Mouse (Mus musculus) mouse embryonic stem cell (cell line): Measurements from ENCODE around the gene Sh2b2.
"Not testable (repeated sequence)": the region's sequence is repeated elsewhere in the genome, so short reads cannot be mapped to it uniquely, and the experiment has no call there.

Experiments
- in situ Hi-C, 2 experiments: fragments of 300-500 bp; cut with MboI; formaldehyde crosslinking; loops; 1 replicate in 1 of 2; 3 replicates in 1 of 2; pipeline ENCODE4 v1.14.3; 2019 to 2020; ENCODE audit warnings: low sequenced_read_pairs in 2 of 2, low pct_unique_long_range_greater_than_20kb in 1 of 2, mixed read lengths in 1 of 2; ENCODE audit not compliant: unreplicated experiment in 1 of 2

Gene Sh2b2

DNA sequence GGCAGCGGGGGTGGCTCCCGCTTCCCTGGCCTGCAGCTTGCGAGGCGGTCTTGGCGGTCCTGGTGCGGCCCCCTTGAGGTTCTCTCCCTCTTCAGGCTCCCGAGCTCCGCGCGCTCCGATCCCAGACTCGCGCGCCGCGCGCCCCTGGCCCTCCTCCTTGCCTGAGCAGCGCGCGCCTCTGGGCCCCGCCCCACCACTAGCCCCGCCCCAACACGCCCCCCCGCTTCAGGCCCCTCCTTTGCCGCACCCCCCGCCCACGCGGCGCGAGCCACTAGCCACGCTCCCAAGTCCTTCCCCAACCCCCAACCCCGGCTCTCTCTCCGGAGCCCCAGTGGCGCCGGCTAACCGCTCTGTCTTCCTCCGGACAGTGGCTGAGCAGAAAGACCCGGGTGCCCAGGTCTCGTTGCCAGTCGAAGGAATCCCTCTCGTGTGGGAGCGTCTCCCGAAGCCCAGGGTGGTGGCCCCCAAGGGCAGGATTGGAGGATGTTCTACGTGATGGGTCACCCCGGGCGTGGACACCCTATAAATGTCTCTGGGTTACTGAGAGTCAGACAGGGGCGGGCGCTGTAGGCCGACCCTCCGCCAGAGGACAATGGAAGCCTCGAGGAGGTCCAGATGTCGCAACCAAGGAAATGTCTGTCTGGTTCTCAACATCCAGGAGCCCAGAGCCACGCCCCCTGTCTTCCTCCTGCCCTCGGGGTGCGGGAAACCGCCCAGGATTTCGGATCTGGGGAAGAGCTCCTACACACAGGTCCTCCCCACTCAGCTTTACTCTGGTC lies 1.4 kb downstream of the Sh2b2 start:
- in situ Hi-C loops: loop anchor here in 1 of 2 experiments (10.0 kb wide), 1 partner anchor 50 kb away; the partner anchor contains the start of gene Prkrip1

DNA sequence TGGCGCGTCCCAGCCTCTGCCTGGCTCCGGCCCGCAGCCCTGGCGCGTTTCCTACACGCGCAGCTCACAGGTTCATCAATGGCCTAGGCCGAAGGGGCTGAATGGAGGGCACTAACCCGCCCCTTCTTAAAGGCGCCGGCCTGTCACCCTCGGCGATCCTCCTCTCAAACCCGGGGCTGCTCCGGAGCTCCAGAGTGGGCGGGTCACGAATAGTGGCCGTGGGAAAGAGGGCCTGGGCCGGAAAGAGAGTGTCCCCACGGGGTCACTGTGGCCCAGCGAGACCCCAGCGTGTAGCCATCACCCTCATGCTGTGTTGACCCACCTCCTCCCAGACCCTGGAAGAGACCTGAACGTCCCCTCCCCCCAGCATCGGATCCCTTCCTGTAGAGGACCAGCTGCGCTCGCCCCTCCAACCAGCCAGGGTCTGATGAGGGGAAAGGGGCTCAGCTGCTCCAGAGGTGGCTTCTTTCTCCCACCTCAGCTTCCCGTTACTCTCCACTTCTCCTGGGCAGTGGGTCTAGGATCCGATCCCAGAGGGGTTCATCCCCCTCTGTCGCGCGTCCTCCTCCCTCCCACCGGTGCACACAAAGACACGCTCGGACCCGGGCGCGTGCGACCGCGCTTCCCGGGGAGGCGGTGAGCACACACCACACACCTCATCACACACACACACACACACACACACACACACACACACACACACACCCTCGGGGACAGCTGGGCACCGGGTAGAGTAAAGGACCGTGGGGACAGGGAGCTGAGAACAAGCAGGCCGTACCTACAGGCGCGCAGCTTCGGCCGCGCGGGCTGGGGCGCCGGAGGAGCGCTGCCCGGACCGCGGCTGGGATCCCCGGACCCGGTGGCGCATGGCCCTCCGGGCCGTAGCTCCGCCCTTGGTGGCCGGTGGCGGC lies 2.2 kb downstream of the Sh2b2 start:
- in situ Hi-C loops: loop anchor here in 1 of 2 experiments (10.0 kb wide), 1 partner anchor 49 kb away; the partner anchor contains the start of gene Prkrip1

DNA sequence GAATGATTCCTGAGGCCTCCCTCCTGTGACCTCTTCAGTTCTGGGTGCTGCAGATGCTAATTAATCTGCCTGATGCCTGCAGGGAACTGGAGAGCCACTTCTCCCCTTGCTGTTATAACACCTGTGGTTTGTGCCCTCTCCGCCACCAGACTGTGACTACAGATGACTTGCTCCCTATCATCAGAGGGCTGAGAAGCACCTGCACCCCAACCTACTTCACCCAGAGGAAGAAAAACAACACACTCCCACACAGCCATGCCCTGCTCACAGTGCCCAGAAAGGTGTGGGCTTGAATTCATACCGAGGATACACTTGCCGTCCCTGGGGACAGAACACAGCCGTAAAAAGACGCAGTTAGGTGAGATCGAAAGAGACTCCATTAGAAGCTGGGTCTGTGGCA lies 5.2 kb downstream of the Sh2b2 start:
- in situ Hi-C loops: loop anchor here in 1 of 2 experiments (10.0 kb wide), 1 partner anchor 46 kb away; the partner anchor contains the start of gene Prkrip1

DNA sequence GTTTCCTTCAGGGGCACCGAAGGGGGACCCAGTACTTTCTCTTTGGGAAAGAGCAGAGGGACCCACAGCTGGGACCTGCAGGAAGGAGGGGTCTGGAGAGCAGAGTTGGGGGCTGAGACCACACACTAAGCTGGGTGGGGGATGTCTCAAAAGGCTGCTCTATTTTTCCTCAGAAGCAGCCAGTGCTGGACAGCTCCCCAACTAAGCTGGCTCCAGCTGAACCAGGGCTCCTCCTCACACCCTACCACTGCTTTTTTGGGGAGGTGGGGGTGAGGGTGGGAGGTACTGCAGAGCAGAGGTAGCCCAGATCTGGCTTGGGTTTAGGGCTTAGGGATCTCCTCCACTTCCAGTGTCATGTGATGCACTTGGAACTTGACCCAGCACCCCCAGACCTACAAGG lies 6.0 kb downstream of the Sh2b2 start:
- in situ Hi-C loops: loop anchor here in 1 of 2 experiments (10.0 kb wide), 1 partner anchor 46 kb away; the partner anchor contains the start of gene Prkrip1

DNA sequence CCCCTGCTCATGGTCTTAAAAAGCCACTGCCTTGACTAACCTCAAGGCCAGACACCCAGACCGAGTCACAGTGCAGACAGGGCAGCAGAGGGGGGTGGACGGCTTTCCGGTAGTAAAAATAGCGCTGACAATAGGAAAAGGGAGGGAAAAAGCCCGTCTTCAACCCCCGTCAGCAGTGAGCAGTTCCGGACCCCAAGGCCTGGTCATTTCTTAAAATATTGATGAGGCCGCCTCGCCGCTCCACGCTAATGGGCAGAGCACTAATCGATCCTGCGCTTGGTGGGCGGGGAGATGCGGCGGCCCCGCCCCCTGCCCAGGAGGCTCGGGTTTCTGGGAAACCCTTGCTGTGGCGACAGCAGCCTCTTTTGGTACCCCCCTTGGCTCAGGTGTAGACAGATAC lies 8.7 kb downstream of the Sh2b2 start:
- in situ Hi-C loops: no loop called here

DNA sequence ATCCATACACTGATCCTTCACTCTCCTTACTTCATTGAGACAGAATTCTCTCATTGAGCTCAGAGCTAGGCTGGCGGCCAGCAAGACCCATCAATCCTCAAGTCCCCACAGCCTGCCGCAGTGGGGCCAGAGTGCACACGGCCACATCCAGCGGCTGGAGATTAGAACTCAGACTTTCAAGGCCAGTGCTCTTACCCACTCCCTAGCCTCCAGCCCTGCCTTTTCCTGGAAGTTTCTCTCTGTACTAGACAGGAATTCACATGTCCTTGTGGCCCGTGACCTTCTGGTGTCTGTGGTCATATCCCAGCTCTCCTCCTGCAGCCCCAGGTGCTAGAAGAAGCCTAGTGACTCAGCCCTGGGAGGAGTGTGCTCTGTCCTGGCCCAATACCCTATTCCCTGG lies 9.7 kb downstream of the Sh2b2 start:
- in situ Hi-C loops: no loop called here

DNA sequence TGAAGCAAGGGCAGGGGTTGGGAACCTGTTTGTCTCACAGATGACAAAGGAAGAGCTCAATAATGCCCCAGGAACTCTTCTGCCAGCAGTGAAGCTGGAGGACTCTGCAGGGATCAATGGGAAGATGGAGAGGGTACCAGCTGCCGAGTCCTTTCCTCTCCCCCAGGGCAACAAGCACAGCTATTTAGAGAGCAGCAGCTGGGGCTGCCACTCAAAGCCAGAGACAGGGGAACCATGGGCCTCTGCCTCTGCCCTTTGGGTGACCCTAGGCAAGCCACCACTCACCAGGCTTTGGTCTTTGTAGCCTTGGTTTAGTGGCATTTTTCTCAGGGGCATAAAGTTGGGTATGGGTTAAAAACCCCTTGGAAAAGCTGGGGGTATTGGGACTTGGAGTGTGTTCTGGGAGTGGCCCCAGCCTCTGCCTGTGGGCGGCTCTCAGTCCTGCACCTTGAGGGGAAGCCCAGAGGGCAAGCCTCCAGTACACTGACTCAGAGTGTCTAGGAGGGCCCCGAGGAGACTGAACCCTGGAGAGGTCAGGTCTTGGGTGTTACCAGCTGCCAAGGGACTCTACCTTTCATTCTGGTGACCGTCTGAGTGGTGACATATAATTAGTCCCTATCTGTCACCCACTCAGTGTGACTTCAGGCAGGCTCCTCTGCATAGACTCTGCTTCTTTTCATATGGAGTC lies 15.9 kb downstream of the Sh2b2 start:
- in situ Hi-C loops: no loop called here

DNA sequence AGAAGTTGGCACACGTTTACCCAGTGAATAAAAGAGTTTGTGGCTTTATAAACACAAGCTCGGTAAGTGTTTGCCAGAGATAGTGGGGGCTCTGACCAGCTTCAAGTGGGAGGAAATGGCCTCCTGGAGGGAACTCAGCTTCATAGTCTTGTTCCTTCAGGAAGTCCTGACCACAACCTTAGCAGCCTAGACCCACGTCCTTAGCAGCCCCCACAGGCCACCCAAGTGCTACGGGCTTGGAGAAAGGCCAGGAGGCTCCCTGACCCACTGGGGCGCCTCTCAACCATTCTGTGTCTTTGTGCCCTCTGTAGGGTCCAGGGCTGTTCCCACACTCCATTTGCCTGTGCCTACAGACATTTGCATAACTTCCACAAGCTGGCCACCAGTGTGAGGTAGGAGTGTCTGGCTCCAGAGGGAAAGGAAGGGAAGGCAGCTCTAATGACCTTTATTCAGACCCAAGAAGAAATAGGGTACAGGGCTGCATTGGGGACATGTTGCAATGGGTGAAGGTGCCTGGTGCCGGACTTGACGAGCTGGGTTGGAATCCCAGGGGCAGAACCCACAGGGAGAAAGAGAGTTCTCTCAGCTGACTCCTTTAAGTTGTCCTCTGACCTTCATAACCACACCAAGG lies 20.0 kb downstream of the Sh2b2 start:
- in situ Hi-C loops: no loop called here

DNA sequence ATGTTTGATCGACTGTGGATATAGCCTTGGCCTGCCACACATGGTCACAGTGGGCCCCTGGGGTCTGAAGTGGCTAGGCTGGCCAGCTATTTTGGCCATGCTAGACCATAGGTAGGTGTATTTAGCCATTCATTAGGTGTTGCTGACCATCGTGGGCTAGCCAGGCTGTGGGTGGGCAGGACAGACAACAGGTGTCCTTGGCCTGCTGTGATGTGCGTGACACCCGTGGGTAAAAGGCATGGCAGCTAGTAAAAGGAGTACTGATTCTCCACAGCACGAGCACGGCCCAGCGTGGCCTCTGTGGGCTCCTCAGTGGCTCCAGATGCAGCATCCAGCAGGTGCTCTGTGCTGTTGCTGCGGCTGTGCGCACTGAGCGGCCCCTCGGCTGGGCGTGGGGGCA lies 27.8 kb downstream of the Sh2b2 start:
- in situ Hi-C loops: loop anchor here in 1 of 2 experiments (5.0 kb wide), 1 partner anchor 34 kb away; no protein-coding TSS in a partner anchor

DNA sequence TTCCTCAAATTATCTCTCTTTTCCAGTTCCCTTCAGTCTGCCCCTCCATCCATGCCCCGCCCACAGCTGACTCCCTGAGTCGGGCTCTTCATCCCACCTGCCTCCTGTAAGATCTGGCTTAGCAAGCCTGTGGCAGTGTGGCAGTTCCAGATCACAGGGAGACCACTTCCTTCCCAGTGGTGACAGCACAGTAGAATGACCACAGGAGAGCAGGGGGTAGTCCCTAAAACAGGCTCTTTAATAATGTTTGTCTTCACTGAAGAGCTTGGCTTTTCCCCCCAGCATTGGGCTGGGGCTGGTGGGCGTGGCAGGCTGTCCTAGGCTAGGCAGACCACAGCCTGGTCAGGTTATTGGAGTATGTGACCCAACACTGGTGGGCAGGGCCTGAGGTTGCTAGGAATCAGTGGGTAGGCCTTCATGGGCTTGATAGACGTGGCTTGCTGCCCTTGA lies 28.4 kb downstream of the Sh2b2 start:
- in situ Hi-C loops: loop anchor here in 1 of 2 experiments (5.0 kb wide), 1 partner anchor 34 kb away; no protein-coding TSS in a partner anchor

DNA sequence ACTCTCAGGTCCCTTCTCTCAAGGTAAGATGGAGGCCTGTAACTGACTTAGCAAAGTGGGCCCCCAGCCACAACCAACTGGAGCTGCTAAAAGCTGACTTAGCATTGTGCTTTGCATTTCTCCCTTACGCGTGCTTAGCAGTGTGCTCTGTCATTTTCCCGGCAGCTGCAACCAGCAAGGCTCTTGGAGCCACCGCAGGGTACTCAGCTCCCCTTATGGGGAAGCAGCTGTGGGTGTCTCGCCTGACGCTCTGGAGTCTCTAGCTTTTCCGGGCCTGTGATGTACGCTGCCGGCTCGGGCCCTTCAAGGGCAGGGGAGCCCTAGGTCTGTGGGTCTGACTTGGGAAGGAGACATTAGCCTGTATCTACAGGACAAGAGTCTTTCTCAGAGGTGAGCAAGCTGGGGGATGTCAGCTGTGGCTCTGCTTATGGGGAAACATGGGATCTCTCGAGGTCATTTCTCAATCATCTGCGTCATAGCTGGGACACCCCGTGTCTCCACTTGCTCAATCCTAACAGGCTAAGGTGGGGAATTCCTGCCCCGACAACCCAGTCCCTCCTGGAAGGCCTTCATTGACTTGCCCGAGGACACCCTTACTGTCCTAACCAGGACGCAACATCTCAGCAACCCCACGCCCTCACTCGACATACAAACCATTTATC lies 29.2 kb downstream of the Sh2b2 start:
- in situ Hi-C loops: loop anchor here in 1 of 2 experiments (5.0 kb wide), 1 partner anchor 35 kb away; no protein-coding TSS in a partner anchor

DNA sequence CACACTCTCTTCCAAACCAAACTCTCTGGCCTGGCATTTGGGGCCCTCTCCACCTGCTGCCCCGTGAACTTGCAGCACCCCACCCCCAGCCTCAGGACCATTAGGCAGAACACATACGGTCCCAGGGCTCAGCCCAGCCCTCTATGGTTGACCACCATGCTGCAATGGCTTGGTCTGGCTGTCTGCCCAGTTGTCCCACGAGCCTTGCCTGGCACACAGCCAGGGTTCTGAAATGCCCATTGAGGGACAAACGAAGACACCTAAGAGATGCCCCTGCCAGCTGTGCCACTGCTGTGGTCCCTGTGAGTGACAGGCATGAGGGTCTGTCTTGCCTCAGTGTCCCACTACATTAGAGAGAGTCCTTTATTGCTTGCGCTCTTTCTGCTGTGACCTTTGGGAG lies 30.4 kb downstream of the Sh2b2 start:
- in situ Hi-C loops: loop anchor here in 1 of 2 experiments (5.0 kb wide), 1 partner anchor 36 kb away; no protein-coding TSS in a partner anchor

DNA sequence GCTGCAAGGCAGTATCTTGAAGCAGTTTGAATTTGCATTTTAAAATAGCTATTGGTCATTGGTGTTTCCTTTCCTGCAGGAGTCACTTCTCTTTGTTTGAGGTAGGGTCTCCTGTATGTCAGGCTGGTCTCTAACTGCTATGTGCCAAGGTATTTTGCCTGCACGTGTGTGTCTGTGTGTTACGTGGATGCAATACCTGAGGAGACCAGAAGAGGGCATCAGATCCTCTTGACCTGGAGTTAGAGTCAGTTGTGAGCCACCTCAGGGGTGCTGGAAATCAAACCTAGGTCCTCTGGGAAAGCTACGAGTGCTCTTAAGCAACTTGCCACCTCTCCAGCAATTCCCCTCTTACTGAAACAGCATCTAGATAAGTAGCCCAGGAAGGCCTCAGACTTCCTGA lies 31.1 kb downstream of the Sh2b2 start:
- in situ Hi-C loops: loop anchor here in 1 of 2 experiments (5.0 kb wide), 1 partner anchor 37 kb away; no protein-coding TSS in a partner anchor

DNA sequence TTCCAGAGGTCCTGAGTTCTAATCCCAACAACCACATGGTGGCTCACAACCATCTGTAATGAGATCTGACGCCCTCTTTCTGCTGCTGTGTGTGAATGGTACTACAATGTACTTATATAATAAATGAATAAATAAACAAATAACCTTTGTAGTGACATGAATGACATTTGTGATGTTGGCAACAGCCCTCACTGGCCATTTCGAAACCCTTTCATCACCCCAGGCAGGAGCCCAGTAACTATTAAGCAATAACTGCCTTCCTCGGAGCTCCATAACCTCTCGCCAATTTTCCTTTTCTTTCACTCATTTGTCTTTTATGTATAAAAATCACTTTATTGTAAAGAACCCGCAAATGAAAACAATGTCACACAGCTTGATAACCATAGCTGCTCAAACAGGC lies 32.6 kb downstream of the Sh2b2 start:
- in situ Hi-C loops: no loop called here

DNA sequence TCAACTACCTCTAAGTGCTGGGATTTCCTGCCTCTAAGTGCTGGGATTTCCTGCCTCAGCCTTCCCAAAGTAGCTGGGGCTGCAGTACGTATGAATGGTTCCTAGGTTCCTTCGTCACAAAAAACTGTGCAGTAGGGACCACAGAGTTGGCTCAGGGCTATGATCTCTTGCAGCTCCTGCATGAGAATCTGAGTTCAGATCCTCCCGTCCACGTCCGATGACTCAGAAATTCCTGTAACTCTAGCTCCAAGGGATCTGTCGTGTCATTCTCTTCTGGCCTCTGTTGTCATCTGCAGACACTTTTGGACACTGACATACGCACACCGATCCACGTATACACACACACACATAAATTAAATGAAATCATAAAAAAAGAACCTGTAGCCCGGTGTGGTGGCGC lies 33.6 kb downstream of the Sh2b2 start:
- in situ Hi-C loops: no loop called here

DNA sequence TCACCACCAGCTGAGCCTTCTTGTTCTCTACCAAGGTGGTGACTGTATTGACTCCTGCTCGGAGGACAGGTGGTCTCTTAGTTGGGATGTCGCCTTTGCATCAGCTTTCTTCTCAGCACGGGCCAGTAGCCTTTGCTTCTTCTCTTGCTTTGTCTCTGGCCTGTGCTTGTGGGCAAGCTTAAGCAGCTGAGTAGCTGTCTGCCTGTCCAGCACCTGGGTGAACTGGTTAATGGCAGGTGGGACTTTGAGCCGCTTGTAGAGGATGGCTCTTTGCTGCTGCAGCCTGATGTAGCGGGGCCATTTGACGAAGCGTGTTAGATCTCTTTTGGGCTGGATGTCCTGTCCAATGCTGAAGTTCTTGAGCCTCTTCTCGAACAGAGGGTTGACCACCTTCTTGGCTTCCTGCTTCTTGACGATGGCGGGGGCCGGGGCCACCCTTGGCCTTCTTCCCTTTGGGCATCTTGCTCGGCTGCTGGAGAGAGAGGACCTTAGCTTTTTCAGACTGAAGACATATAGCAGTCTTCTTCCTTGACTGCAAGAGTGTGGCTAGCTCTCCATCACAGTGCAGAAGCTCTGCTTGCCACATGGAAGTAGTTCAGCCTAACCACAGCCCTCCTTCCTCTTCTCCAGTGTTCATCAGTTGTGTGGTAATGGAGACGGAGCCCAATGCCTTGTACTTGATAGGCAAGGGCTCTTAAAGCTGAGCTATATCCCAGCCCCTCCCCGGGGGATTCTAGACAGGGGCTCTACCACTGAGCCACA lies 34.8 kb downstream of the Sh2b2 start:
- in situ Hi-C loops: not testable (repeated sequence)

DNA sequence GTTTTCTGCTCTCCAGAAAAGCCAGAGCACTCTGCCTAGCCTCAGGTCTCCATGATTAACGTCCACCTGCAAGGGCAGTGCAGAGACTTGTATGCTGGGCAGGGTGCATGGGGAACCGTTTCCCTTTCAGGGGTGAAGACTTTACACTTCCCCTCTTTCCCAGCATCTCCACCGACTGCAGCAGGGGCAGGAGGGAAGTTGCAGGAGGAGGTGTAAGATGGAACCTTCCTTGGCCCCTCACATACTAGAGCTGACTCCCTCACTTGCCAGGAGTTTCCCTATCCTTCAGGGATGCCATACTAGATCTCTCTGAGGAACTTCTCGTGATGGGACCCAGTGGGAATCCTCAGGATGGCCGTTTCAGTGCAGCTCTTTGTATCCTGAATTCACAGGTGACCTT lies 35.8 kb downstream of the Sh2b2 start:
- in situ Hi-C loops: no loop called here
